Mouse (Mus musculus): Measurements from ENCODE around the gene Scoc. TPM values are rescaled to one million over a fixed set of nuclear protein-coding genes. Genes with fewer than 3 reads are reported as not detected.

Gene Scoc
- total RNA-seq (2014; fragmentation: Nextera tagmentation) (97.8 and 106 TPM in 2 replicates), total RNA-seq (2017) (83.0 and 91.3 TPM in 2 replicates)

- ATAC-seq (replicated peaks; ENCODE audit: low FRiP score, low TSS enrichment, poor library complexity, severe bottlenecking), result no peak
Measured at GRCm38 (mm10) chr8:83458222-83458621, at the start of gene Scoc. Gene Scoc (minus strand): TSS chr8:83458391.

- ATAC-seq (replicated peaks; ENCODE audit: low FRiP score, low TSS enrichment, poor library complexity, severe bottlenecking), result no peak
Measured at GRCm38 (mm10) chr8:83459606-83460005, 1.4 kb upstream of the Scoc start.

GRCm38 (mm10) chr8:83457121-83457520 lies 1.1 kb downstream of the Scoc start:
- no peak for ATAC-seq (replicated peaks; ENCODE audit: low FRiP score, low TSS enrichment, poor library complexity, severe bottlenecking)

- peak; percentile 71 for ATAC-seq (replicated peaks; ENCODE audit: low FRiP score, low TSS enrichment, poor library complexity, severe bottlenecking)
Measured at GRCm38 (mm10) chr8:83451056-83451455, 7.1 kb downstream of the Scoc start.

GRCm38 (mm10) chr8:83449960-83450359 lies 8.2 kb downstream of the Scoc start:
- 0 out of 2 replicates have a peak, but pooled peaks have one; percentile 59 for ATAC-seq (replicated peaks; ENCODE audit: low FRiP score, low TSS enrichment, poor library complexity, severe bottlenecking)

GRCm38 (mm10) chr8:83443052-83443400 lies 15.2 kb downstream of the Scoc start:
- no peak for ATAC-seq (replicated peaks; ENCODE audit: low FRiP score, low TSS enrichment, poor library complexity, severe bottlenecking)

- peak; percentile 99 for ATAC-seq (replicated peaks; ENCODE audit: low FRiP score, low TSS enrichment, poor library complexity, severe bottlenecking)
Measured at GRCm38 (mm10) chr8:83442243-83443051, 15.7 kb downstream of the Scoc start.

- no peak for ATAC-seq (replicated peaks; ENCODE audit: low FRiP score, low TSS enrichment, poor library complexity, severe bottlenecking)
Measured at GRCm38 (mm10) chr8:83441656-83442242, 16.4 kb downstream of the Scoc start.

GRCm38 (mm10) chr8:83437077-83437476 lies 21.1 kb downstream of the Scoc start:
- no peak; the same call in 1 of the 2 replicates for ATAC-seq (replicated peaks; ENCODE audit: low FRiP score, low TSS enrichment, poor library complexity, severe bottlenecking)

- peak; percentile 97 for ATAC-seq (replicated peaks; ENCODE audit: low FRiP score, low TSS enrichment, poor library complexity, severe bottlenecking)
Measured at GRCm38 (mm10) chr8:83429071-83429524, 29.1 kb downstream of the Scoc start.

- ATAC-seq (replicated peaks; ENCODE audit: low FRiP score, low TSS enrichment, poor library complexity, severe bottlenecking), result peak; percentile 5
Measured at GRCm38 (mm10) chr8:83428621-83429020, 29.6 kb downstream of the Scoc start.

GRCm38 (mm10) chr8:83426949-83427348 lies 31.2 kb downstream of the Scoc start:
- peak; percentile 20 for ATAC-seq (replicated peaks; ENCODE audit: low FRiP score, low TSS enrichment, poor library complexity, severe bottlenecking)

GRCm38 (mm10) chr8:83426104-83426759 lies 32.0 kb downstream of the Scoc start:
- ATAC-seq (replicated peaks; ENCODE audit: low FRiP score, low TSS enrichment, poor library complexity, severe bottlenecking), result no peak

GRCm38 (mm10) chr8:83425202-83425601 lies 33.0 kb downstream of the Scoc start:
- no peak for ATAC-seq (replicated peaks; ENCODE audit: low FRiP score, low TSS enrichment, poor library complexity, severe bottlenecking)

GRCm38 (mm10) chr8:83423032-83423825 lies 35.0 kb downstream of the Scoc start:
- peak; percentile 96 for ATAC-seq (replicated peaks; ENCODE audit: low FRiP score, low TSS enrichment, poor library complexity, severe bottlenecking)

- no peak for ATAC-seq (replicated peaks; ENCODE audit: low FRiP score, low TSS enrichment, poor library complexity, severe bottlenecking)
Measured at GRCm38 (mm10) chr8:83421354-83421753, 36.8 kb downstream of the Scoc start.

- no peak for ATAC-seq (replicated peaks; ENCODE audit: low FRiP score, low TSS enrichment, poor library complexity, severe bottlenecking)
Measured at GRCm38 (mm10) chr8:83418805-83419516, 39.2 kb downstream of the Scoc start.

GRCm38 (mm10) chr8:83417970-83418369 lies 40.2 kb downstream of the Scoc start:
- peak; percentile 18 for ATAC-seq (replicated peaks; ENCODE audit: low FRiP score, low TSS enrichment, poor library complexity, severe bottlenecking)

- no peak for ATAC-seq (replicated peaks; ENCODE audit: low FRiP score, low TSS enrichment, poor library complexity, severe bottlenecking)
Measured at GRCm38 (mm10) chr8:83416878-83417277, 41.3 kb downstream of the Scoc start.

Measured in megakaryocyte-erythroid progenitor cell, adult 5-6 weeks (primary cell).